Mouse (Mus musculus) brain, adult 10 weeks (tissue): ENCODE measurements around the gene Chdh. TPM values are rescaled to one million over a fixed set of nuclear protein-coding genes. Genes with fewer than 3 reads are reported as not detected.

ENCODE experiments used
- polyA plus RNA-seq: library from polyadenylated mRNA; stranded (reverse); fragments of 350-450 nt; fragmentation: Illumina TruSeq; extraction: RNeasy Lipid Tissue Mini Kit (QIAGEN cat#74804); gene quantifications from one replicate; pipeline ENCODE4 v1.2.3, GENCODE M21; 2015; ENCODE audit warnings: low read depth, low replicate concordance

Chdh gene
- 2.6 TPM for polyA plus RNA-seq

DNA sequence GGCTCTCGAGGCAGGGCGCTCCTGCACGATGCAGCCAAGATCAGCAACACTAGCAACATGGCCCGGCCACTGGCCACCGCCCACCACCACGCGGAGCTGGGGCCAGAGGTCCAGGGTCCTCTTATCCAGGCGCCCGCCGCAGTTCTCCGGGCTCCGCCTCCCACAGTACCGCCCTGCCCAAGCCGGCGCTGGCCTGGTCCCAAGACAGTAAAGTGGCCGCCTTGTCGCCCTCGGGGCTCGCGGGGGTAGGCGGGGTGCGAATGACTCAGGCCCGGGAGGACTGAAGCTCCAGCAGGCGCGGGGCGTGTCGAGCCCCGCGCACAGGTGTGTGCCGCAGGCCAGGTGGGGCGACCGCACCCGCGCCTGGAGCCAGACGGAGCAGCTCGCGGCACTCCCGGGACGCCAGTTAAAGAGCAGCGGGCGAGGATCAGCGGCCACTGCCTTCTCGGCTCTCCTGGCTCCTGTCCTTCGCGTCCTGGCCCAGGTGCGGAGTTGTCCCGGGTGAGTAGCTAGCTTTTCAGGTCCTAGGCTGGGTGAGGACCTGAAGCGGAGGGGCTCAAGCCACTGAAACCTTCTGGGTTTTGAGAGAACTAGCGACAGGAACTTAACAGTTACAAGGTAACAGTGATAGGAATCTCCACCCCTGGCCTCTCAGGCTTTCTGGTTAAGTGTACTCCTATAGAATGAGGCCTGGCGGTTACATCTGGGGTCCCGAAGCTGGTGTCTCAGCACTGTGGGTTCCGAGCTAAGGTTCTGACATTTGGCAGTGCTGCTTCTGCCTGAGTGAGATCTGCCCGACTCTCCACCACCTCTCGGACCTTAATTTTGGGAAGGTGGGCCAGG, at the start of gene Chdh, which contains the start of gene Il17rb:
Chdh (plus strand) TSS at position 291 of the 843 bp plus-strand sequence.
Il17rb (minus strand) TSS at position 164 of the 843 bp plus-strand sequence.

DNA sequence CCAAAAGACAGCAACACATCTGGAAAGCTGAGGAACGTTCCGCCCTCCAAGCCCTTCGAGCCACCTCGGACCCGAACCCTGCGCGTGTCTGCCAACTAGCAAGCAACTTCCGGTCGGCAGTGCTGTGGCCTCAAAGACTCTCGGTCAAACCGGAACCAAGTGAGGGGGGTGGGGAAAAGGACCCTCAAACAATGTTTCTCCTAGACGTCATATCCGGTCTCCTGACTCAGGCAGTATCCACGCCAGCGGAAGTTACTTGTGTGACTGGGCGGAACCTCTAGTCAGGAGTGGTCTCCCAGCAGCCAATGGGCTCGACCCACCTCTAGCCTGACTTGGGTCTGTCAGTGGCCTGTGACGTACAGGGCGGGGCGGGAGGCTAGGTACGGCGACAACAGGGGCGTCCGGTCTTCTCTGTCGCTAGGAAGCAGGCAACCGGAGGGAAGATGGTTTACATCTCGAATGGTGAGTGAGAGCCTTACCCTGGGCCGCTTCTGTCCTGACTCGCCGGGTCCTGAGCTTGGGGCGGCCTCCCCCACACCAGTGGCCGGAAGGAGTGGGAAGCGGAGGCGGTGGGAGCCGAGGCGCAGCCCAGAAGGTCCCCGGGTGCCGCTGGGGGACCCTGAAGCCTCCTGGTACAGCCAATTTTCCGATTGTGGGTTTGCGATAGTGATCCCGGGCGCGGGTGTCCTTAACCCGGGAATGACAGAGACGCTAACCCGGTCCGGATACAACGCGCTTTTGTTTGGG, 40.6 kb upstream of the Chdh start, which contains the start of gene Selenok:
Selenok (plus strand) TSS at position 234 of the 747 bp plus-strand sequence.

DNA sequence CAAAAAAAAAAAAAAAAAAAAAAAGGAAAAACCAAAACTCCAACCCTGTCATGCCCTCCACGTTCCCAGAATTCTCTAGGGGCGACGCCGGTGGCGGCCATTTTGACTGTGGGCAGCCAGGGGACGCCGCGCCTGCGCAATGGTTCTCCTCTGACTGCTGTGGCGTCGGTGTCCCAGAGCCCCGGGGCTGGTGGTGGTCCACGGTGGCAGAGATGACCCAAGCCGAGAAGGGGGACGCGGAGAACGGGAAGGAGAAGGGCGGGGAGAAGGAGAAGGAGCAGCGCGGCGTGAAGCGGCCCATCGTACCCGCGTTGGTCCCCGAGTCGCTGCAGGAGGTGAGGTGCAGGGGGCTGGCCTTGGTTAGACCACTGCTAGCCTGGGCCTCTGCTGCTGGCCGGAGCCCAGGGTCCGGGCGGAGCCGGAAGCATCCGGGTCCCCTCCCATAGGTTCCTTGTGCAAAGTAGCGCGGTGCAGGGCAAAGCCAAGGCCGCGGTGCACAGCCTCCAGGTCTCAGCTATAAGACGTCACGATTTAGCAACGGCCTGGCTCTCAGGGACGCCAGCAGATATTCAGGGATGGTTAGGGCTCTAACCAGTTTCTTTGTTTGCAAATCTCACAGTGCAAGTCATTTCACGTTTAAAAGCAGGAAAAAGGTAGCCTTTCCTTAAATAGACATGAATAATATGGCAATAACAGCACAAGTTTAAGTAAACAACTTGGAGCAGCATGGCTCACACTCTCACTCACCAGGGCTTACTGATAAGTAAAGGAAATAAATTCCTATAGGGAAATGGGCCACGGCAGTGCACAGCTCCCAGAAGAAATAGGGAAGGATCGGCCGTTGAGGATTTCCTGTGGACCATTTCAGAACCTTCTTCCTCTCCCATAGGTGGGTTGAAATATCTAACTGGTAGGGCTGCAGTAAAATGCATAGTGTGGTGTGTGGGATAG, 30.3 kb upstream of the Chdh start, which contains the start of gene Actr8:
Actr8 (plus strand) TSS at position 84 of the 951 bp plus-strand sequence.

Other genes with a start within 250 kb of the Chdh start
- gene Selenok, start 40.7 kb upstream of the Chdh start, polyA plus RNA-seq = 325 TPM
- gene Actr8, start 30.7 kb upstream of the Chdh start, polyA plus RNA-seq = 53.0 TPM
- 2.0 TPM for gene Il17rb, start 127 bp upstream of the Chdh start, polyA plus RNA-seq